Mouse (Mus musculus): ENCODE measurements around the gene Fam49a. TPM values are rescaled to one million over a fixed set of nuclear protein-coding genes. Genes with fewer than 3 reads are reported as not detected.

Fam49a gene
- total RNA-seq, 2 experiments from 2014 or later = 185 to 192 TPM

GRCm38 (mm10) chr12:12266552-12266951 is 4.6 kb downstream of the Fam49a start:
- DNase-seq (ENCODE audit: extremely low spot score in 1 of 2, low spot score in 1 of 2) = no peak

- DNase-seq (ENCODE audit: extremely low spot score in 1 of 2, low spot score in 1 of 2) = no peak
These were observed 8.6 kb downstream of the Fam49a start for GRCm38 (mm10) chr12:12270495-12270894.

GRCm38 (mm10) chr12:12274115-12274514 is 12.2 kb downstream of the Fam49a start:
- no peak for DNase-seq (ENCODE audit: extremely low spot score in 1 of 2, low spot score in 1 of 2)

GRCm38 (mm10) chr12:12275124-12275779 is 13.3 kb downstream of the Fam49a start:
- DNase-seq (ENCODE audit: extremely low spot score in 1 of 2, low spot score in 1 of 2) = no peak

- no peak for DNase-seq (ENCODE audit: extremely low spot score in 1 of 2, low spot score in 1 of 2)
These were observed 16.0 kb downstream of the Fam49a start for GRCm38 (mm10) chr12:12277741-12278463.

- DNase-seq (ENCODE audit: extremely low spot score in 1 of 2, low spot score in 1 of 2) = no peak
These were observed 16.5 kb downstream of the Fam49a start for GRCm38 (mm10) chr12:12278464-12278872.

- DNase-seq (ENCODE audit: extremely low spot score in 1 of 2, low spot score in 1 of 2) = no peak
These were observed 21.9 kb downstream of the Fam49a start for GRCm38 (mm10) chr12:12283702-12284288.

GRCm38 (mm10) chr12:12284521-12284920 is 22.6 kb downstream of the Fam49a start:
- no peak for DNase-seq (ENCODE audit: extremely low spot score in 1 of 2, low spot score in 1 of 2)

GRCm38 (mm10) chr12:12287131-12287786 is 25.3 kb downstream of the Fam49a start:
- peak in 1 of 2 experiments; percentile 29 for DNase-seq (ENCODE audit: extremely low spot score in 1 of 2, low spot score in 1 of 2)

- no peak for DNase-seq (ENCODE audit: extremely low spot score in 1 of 2, low spot score in 1 of 2)
These were observed 25.8 kb downstream of the Fam49a start for GRCm38 (mm10) chr12:12287787-12288132.

- no peak for DNase-seq (ENCODE audit: extremely low spot score in 1 of 2, low spot score in 1 of 2)
These were observed 26.6 kb downstream of the Fam49a start for GRCm38 (mm10) chr12:12288586-12288985.

- DNase-seq (ENCODE audit: extremely low spot score in 1 of 2, low spot score in 1 of 2) = no peak
These were observed 27.7 kb downstream of the Fam49a start for GRCm38 (mm10) chr12:12289636-12290035.

- no peak for DNase-seq (ENCODE audit: extremely low spot score in 1 of 2, low spot score in 1 of 2)
These were observed 30.2 kb downstream of the Fam49a start for GRCm38 (mm10) chr12:12292043-12292618.

- DNase-seq (ENCODE audit: extremely low spot score in 1 of 2, low spot score in 1 of 2) = no peak
These were observed 32.6 kb downstream of the Fam49a start for GRCm38 (mm10) chr12:12294380-12295171.

- no peak for DNase-seq (ENCODE audit: extremely low spot score in 1 of 2, low spot score in 1 of 2)
These were observed 36.5 kb downstream of the Fam49a start for GRCm38 (mm10) chr12:12298451-12298850.

- DNase-seq (ENCODE audit: extremely low spot score in 1 of 2, low spot score in 1 of 2) = no peak
These were observed 37.4 kb downstream of the Fam49a start for GRCm38 (mm10) chr12:12299303-12299702.

- no peak for DNase-seq (ENCODE audit: extremely low spot score in 1 of 2, low spot score in 1 of 2)
These were observed 39.2 kb downstream of the Fam49a start for GRCm38 (mm10) chr12:12301149-12301548.

GRCm38 (mm10) chr12:12301815-12302214 is 39.9 kb downstream of the Fam49a start:
- DNase-seq (ENCODE audit: extremely low spot score in 1 of 2, low spot score in 1 of 2) = no peak

- DNase-seq (ENCODE audit: extremely low spot score in 1 of 2, low spot score in 1 of 2) = no peak
These were observed 44.3 kb downstream of the Fam49a start for GRCm38 (mm10) chr12:12306214-12306613.

GRCm38 (mm10) chr12:12306814-12307213 is 44.9 kb downstream of the Fam49a start:
- DNase-seq (ENCODE audit: extremely low spot score in 1 of 2, low spot score in 1 of 2) = no peak

All from layer of hippocampus, postnatal 25 days (tissue).